Mouse (Mus musculus) hindbrain, postnatal 0 days (tissue): ENCODE measurements around the gene Tnfrsf1b. TPM values are rescaled to one million over a fixed set of nuclear protein-coding genes. Genes with fewer than 3 reads are reported as not detected.

Experiments
- ATAC-seq: fragments of 200-750 bp; cut with Nextera tagmentation; 2 replicates; pipeline ENCODE4 v1.8.0; 2017; ENCODE audit warnings: mild to moderate bottlenecking, moderate TSS enrichment, moderate library complexity
- DNase-seq: peaks from one replicate; pipeline ENCODE4 v3.0.0-alpha.2; 2015; ENCODE audit warnings: low spot score
- H3K27ac ChIP-seq: fragments of 300-500 bp; sonication (generic); 2 replicates; pipeline ENCODE4 v1.5.1; 2014; ENCODE audit warnings: mild to moderate bottlenecking
- H3K27me3 ChIP-seq: fragments of 300-500 bp; sonication (generic); 2 replicates; pipeline ENCODE4 v1.6.1; 2014; ENCODE audit warnings: low read length, mixed read lengths; ENCODE audit not compliant: insufficient read depth
- H3K36me3 ChIP-seq: fragments of 300-500 bp; sonication (generic); 2 replicates; pipeline ENCODE4 v1.6.1; 2014; ENCODE audit warnings: low read length, mixed read lengths; ENCODE audit not compliant: insufficient read depth
- H3K4me1 ChIP-seq: fragments of 300-500 bp; sonication (generic); 2 replicates; pipeline ENCODE4 v1.6.1; 2014; ENCODE audit warnings: antibody characterized with exemption, low read length, mixed read lengths; ENCODE audit not compliant: insufficient read depth
- H3K4me2 ChIP-seq: fragments of 300-500 bp; sonication (generic); 2 replicates; pipeline ENCODE4 v1.6.1; 2014; ENCODE audit warnings: low read depth, mild to moderate bottlenecking, low read length, moderate library complexity, mixed read lengths
- H3K4me3 ChIP-seq: fragments of 300-500 bp; sonication (generic); 2 replicates; pipeline ENCODE4 v1.5.1; 2014; ENCODE audit warnings: low read length
- H3K9ac ChIP-seq: fragments of 300-500 bp; sonication (generic); replicated peaks from 2 replicates; pipeline ENCODE4 v1.6.1; 2014; ENCODE audit warnings: mild to moderate bottlenecking, low read length, moderate library complexity, mixed read lengths
- H3K9me3 ChIP-seq: fragments of 300-500 bp; sonication (generic); 2 replicates; pipeline ENCODE4 v1.6.1; 2016; ENCODE audit warnings: low read length, mixed read lengths
- CTCF ChIP-seq: IDR thresholded peaks from 2 replicates; pipeline ENCODE4 v1.5.1; 2016; ENCODE audit warnings: antibody characterized with exemption, control low read depth, low read depth
- WGBS: fragments of 180-500 bp; shearing (Covaris S2); extraction: QIAGEN DNeasy Blood & Tissue Kit; methylation state at CpG from one replicate; pipeline ENCODE4 v1.1.7; 2014; 5-methylcytosine and 5-hydroxymethylcytosine counted together
- polyA plus RNA-seq: library from polyadenylated mRNA; unstranded; fragments of >200 nt; fragmentation: Nextera tagmentation; extraction: Ambion mirVana; gene quantifications from 2 replicates; pipeline ENCODE4 v1.2.1, GENCODE M21; 2015
- total RNA-seq: library from RNA; depleted of rRNA; stranded (reverse); fragments of >200 nt; gene quantifications from 2 replicates; pipeline ENCODE4 v1.2.3, GENCODE M21; 2014

The Tnfrsf1b gene
- total and polyA plus RNA-seq, 2 experiments from 2014 or later = 2.9 to 7.3 TPM

DNA sequence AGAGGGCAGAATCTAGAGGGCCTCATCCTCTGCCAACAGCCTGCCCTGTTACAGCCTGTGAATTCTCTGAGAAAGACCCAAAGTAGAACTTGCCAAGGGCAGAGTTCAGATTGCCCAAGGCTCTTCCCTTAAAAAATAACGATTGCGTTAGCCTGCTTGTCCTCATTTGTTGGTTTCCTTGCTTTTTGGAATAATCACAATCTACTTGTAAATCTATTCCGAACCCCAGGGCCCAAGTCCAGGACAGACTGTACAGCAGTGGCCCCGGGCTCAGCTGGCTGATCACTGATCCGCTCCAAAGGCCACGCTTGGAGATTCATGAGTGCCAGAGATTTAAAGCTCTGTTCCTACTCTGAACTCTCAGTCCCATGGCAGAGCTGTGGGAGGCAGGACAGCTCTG lies 34.3 kb upstream of the Tnfrsf1b start:
- no peaks in the 10 kb centered on the region for H3K4me1 ChIP-seq
- H3K9ac ChIP-seq = no peak overlapping the region
- H3K9me3 ChIP-seq = no peaks in the 10 kb centered on the region
- no peak for DNase-seq
- H3K4me2 ChIP-seq = no peak overlapping the region
- no peaks in the 10 kb centered on the region for H3K27me3 ChIP-seq
- TF ChIP-seq CTCF = no peak
- no peak overlapping the region for H3K4me3 ChIP-seq
- 83% methylated on average over 6 of the region's 6 CpGs for WGBS
- H3K36me3 ChIP-seq = no peaks in the 10 kb centered on the region
- H3K27ac ChIP-seq = no peak overlapping the region
- no peak for ATAC-seq

DNA sequence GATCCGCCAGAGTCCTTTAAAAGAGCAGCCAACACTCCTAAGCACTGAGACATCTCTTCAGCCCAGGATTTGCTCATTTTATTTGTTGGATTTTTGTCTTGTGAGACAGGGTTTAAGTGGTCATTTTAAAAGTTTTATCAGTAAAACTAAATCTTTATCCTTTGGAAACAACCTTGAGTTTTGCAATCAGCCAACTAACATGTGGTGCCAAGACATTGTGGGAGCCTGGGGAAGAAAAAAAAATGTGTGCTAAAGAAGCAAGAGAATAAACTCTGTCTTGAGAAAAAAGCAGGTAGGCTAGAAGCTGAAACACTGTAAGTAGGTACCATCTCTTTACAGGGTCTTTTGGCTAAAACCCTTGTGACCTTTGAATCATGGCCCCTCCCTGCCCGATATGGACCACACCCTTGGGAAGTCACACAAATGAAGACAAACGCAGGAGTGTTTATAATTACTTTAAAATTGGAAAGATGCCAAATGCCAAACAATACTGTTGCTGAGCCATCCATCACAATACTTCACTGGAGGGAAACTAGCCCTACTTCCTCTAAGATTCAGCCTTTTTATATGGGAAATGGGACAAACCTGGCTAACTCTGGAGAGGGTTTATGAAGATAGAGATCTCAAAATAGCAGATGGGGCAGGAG lies 32.2 kb upstream of the Tnfrsf1b start:
- no peaks in the 10 kb centered on the region for H3K36me3 ChIP-seq
- no peak overlapping the region for H3K4me2 ChIP-seq
- no peak overlapping the region for H3K27ac ChIP-seq
- WGBS = 61% methylated on average over 3 of the region's 3 CpGs
- ATAC-seq = no peak
- H3K9ac ChIP-seq = no peak overlapping the region
- H3K9me3 ChIP-seq = no peaks in the 10 kb centered on the region
- no peak for DNase-seq
- no peak for TF ChIP-seq CTCF
- no peaks in the 10 kb centered on the region for H3K27me3 ChIP-seq
- H3K4me3 ChIP-seq = no peak overlapping the region
- no peaks in the 10 kb centered on the region for H3K4me1 ChIP-seq

GRCm38 (mm10) chr4:145278231-145278630 lies 31.6 kb upstream of the Tnfrsf1b start:
- 95% methylated on average over 2 of the region's 2 CpGs for WGBS
- TF ChIP-seq CTCF = no peak
- no peaks in the 10 kb centered on the region for H3K4me1 ChIP-seq
- ATAC-seq (no peak), DNase-seq (no peak)
- no peaks in the 10 kb centered on the region for H3K36me3 ChIP-seq
- H3K4me3 ChIP-seq = no peak overlapping the region
- H3K9ac ChIP-seq = no peak overlapping the region
- H3K4me2 ChIP-seq = no peak overlapping the region
- no peaks in the 10 kb centered on the region for H3K9me3 ChIP-seq
- no peak overlapping the region for H3K27ac ChIP-seq
- H3K27me3 ChIP-seq = no peaks in the 10 kb centered on the region

GRCm38 (mm10) chr4:145276368-145277249 lies 29.9 kb upstream of the Tnfrsf1b start:
- Histone ChIP-seq H3K36me3 (no peaks in the 10 kb centered on the region), H3K4me3 (no peak overlapping the region), H3K4me1 (no peaks in the 10 kb centered on the region), H3K9me3 (no peaks in the 10 kb centered on the region), H3K4me2 (no peak overlapping the region), H3K27me3 (no peaks in the 10 kb centered on the region), H3K9ac (no peak overlapping the region), H3K27ac (no peak overlapping the region)
- DNase-seq (no peak), ATAC-seq (no peak)
- no peak for TF ChIP-seq CTCF
- 83% methylated on average over 6 of the region's 6 CpGs for WGBS

GRCm38 (mm10) chr4:145274887-145275286 lies 28.2 kb upstream of the Tnfrsf1b start:
- ATAC-seq (no peak), DNase-seq (no peak)
- Histone ChIP-seq H3K9ac (no peak overlapping the region), H3K4me2 (no peak overlapping the region), H3K4me1 (no peaks in the 10 kb centered on the region), H3K4me3 (no peak overlapping the region), H3K36me3 (no peaks in the 10 kb centered on the region), H3K27me3 (no peaks in the 10 kb centered on the region), H3K9me3 (no peaks in the 10 kb centered on the region), H3K27ac (no peak overlapping the region)
- 97% methylated on average over 5 of the region's 5 CpGs for WGBS
- no peak for TF ChIP-seq CTCF

- 86% methylated on average over 5 of the region's 5 CpGs for WGBS
- TF ChIP-seq CTCF = no peak
These were observed 27.3 kb upstream of the Tnfrsf1b start for GRCm38 (mm10) chr4:145273923-145274322.

DNA sequence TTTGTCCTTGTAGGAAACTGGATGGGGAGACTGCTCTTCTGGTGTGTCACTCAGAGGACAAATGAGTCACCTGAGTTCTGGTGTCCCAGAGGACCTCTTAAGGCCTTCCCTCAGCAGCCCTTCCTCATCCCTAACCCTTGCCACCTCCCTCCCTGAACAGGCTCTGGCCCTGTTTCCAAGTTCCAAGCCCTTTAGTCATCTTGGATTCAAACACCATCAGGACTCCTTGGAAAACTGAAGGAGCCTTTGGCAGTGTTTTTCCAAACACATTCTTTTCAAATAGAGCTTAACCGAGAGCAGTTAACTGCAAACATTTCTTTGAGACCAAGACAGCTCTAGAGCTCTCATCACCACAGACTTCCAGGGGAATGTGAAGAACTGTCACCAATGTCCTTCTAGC lies 26.1 kb upstream of the Tnfrsf1b start:
- WGBS = 59% methylated on average over 1 of the region's 1 CpGs
- no peak overlapping the region for H3K4me3 ChIP-seq
- no peaks in the 10 kb centered on the region for H3K36me3 ChIP-seq
- no peak overlapping the region for H3K9ac ChIP-seq
- H3K9me3 ChIP-seq = no peaks in the 10 kb centered on the region
- H3K27ac ChIP-seq = no peak overlapping the region
- ATAC-seq = no peak
- TF ChIP-seq CTCF = no peak
- H3K4me2 ChIP-seq = no peak overlapping the region
- DNase-seq = no peak
- no peaks in the 10 kb centered on the region for H3K4me1 ChIP-seq
- H3K27me3 ChIP-seq = no peaks in the 10 kb centered on the region

More at GRCm38 (mm10) chr4:145273923-145274322, 27.3 kb upstream of the Tnfrsf1b start:
- no peak overlapping the region for H3K4me3 ChIP-seq
- H3K9ac ChIP-seq = no peak overlapping the region
- no peaks in the 10 kb centered on the region for H3K27me3 ChIP-seq
- H3K4me2 ChIP-seq = no peak overlapping the region
- no peak overlapping the region for H3K27ac ChIP-seq
- no peak for DNase-seq
- H3K4me1 ChIP-seq = no peaks in the 10 kb centered on the region
- ATAC-seq = no peak
- no peaks in the 10 kb centered on the region for H3K9me3 ChIP-seq
- H3K36me3 ChIP-seq = no peaks in the 10 kb centered on the region
